38 mouse cellular contexts compared by ENCODE assay signal in the genomic region with DNA sequence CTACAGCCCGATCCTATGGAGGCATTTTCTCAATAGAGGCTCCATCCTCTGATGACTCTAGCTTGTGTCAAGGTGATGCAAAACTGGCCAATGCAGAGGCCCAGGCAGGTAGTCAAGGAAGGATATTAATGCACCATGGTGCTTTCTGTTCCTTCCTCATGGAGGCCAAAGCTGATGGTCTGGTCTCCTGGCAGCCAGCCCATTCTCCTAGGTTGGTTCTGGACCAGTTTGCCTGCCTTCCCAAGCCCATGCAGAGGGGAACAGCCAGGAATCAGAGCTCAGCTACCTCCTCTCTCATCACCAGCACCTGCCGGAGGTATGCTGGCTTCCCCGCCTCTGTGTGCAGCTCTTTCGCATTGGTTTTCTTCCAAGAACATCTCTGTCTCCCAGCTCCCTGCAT. TPM values are rescaled to one million over a fixed set of nuclear protein-coding genes. Genes with fewer than 3 reads are reported as not detected.
"Had no signal": no experiment of that assay in that cellular context is flagged by ENCODE, and none has a peak within 500 bp of the region (broad histone marks: within the 10 kb centered on the region; RNA-seq: fewer than 3 reads in every experiment).

No protein-coding gene starts in this region.

- H3K4me2 ChIP-seq: limb, embryonic 12.5 days; limb, embryonic 13.5 days; limb, embryonic 15.5 days; liver, embryonic 11.5 days; liver, embryonic 12.5 days; liver, embryonic 13.5 days; liver, embryonic 15.5 days; lung, embryonic 14.5 days; lung, embryonic 15.5 days; midbrain, embryonic 11.5 days; midbrain, embryonic 12.5 days; midbrain, embryonic 13.5 days; midbrain, embryonic 15.5 days; neural tube, embryonic 12.5 days; neural tube, embryonic 13.5 days had no signal

- H3K27me3 ChIP-seq: lung, embryonic 15.5 days; midbrain, embryonic 15.5 days had no signal

- DNase-seq: left cerebral cortex, postnatal 4 days; liver; liver, embryonic 13.5 days; liver, postnatal 0 days; lung, adult 18-20 months; lung, adult 2 months; lung, embryonic 14.5 days; lung, postnatal 10 days; lung, postnatal 14 days; lung, postnatal 36 days; lung, postnatal 4 days; midbrain, embryonic 14.5 days had no signal

- H3K9ac ChIP-seq: limb, embryonic 12.5 days; limb, embryonic 13.5 days; limb, embryonic 15.5 days; liver, embryonic 12.5 days; liver, embryonic 13.5 days; liver, embryonic 14.5 days; liver, embryonic 15.5 days; liver, postnatal 0 days; lung, embryonic 14.5 days; lung, embryonic 15.5 days; midbrain, embryonic 12.5 days; midbrain, embryonic 13.5 days; midbrain, embryonic 15.5 days; neural tube, embryonic 12.5 days; neural tube, embryonic 13.5 days had no signal

- H3K4me1 ChIP-seq: liver, embryonic 12.5 days; liver, embryonic 13.5 days; liver, embryonic 15.5 days; lung, embryonic 15.5 days; midbrain, embryonic 15.5 days had no signal

- ATAC-seq: liver, embryonic 12.5 days; liver, postnatal 0 days; lung, postnatal 0 days; midbrain, embryonic 13.5 days; midbrain, embryonic 15.5 days; midbrain, embryonic 16.5 days had no signal

- H3K9me3 ChIP-seq: limb, embryonic 10.5 days; limb, embryonic 12.5 days; limb, embryonic 13.5 days; limb, embryonic 15.5 days; liver, embryonic 12.5 days; liver, embryonic 13.5 days; liver, embryonic 15.5 days; lung, embryonic 15.5 days; midbrain, embryonic 10.5 days; midbrain, embryonic 12.5 days; midbrain, embryonic 13.5 days; midbrain, embryonic 15.5 days; neural tube, embryonic 12.5 days; neural tube, embryonic 13.5 days had no signal

- H3K27ac ChIP-seq: limb, embryonic 10.5 days; limb, embryonic 12.5 days; limb, embryonic 13.5 days; limb, embryonic 15.5 days; liver, embryonic 12.5 days; liver, embryonic 13.5 days; liver, embryonic 14.5 days; liver, embryonic 15.5 days; lung, embryonic 15.5 days; macrophage; midbrain, embryonic 10.5 days; midbrain, embryonic 12.5 days; midbrain, embryonic 13.5 days; midbrain, embryonic 15.5 days; neural tube, embryonic 12.5 days; neural tube, embryonic 13.5 days had no signal

- H3K4me3 ChIP-seq: limb, embryonic 10.5 days; limb, embryonic 12.5 days; limb, embryonic 13.5 days; limb, embryonic 15.5 days; liver, embryonic 12.5 days; liver, embryonic 13.5 days; liver, embryonic 15.5 days; lung, embryonic 15.5 days; megakaryocyte, embryonic 14.5 days; midbrain, embryonic 10.5 days; midbrain, embryonic 12.5 days; midbrain, embryonic 13.5 days; midbrain, embryonic 15.5 days; myocyte; neural tube, embryonic 12.5 days; neural tube, embryonic 13.5 days had no signal

- H3K36me3 ChIP-seq: limb, embryonic 10.5 days; limb, embryonic 12.5 days; limb, embryonic 13.5 days; limb, embryonic 15.5 days; liver, embryonic 12.5 days; liver, embryonic 13.5 days; liver, embryonic 15.5 days; lung, embryonic 15.5 days; midbrain, embryonic 10.5 days; midbrain, embryonic 12.5 days; midbrain, embryonic 13.5 days; midbrain, embryonic 15.5 days; neural tube, embryonic 12.5 days; neural tube, embryonic 13.5 days had no signal

RNA-seq across cellular contexts. Expression of a gene that starts 31.4 kb away (rescaled TPM):
- total RNA-seq: megakaryocyte progenitor cell, adult 5-6 weeks; megakaryocyte, adult 5-6 weeks; megakaryocyte-erythroid progenitor cell, adult 5-6 weeks; monocyte, adult 5-6 weeks had no signal
- polyA plus RNA-seq: liver, adult 2 months; liver, embryonic 11.5 days; liver, embryonic 12.5 days; liver, embryonic 14.5 days; liver, postnatal 0 days; macrophage had no signal
